Mouse (Mus musculus) adrenal gland, adult 2 months (tissue): ENCODE measurements around the gene Yrdc. TPM values are rescaled to one million over a fixed set of nuclear protein-coding genes. Genes with fewer than 3 reads are reported as not detected.
A peak's percentile ranks its signal among the peaks of the same experiment; 100 is the strongest.

Source experiments
- DNase-seq: peaks from one replicate; pipeline ENCODE4 v3.0.0; 2021
- polyA plus RNA-seq: library from polyadenylated mRNA; depleted of rRNA; stranded (reverse); fragments of >200 nt; gene quantifications from 2 replicates; pipeline ENCODE4 v1.2.3, GENCODE M21; 2012
- total RNA-seq, 2 experiments: library from RNA; stranded (reverse); gene quantifications; 2 replicates each; pipeline ENCODE4 v1.2.3; 2021

The Yrdc gene
- total and polyA plus RNA-seq, 3 experiments: 34.9 to 45.0 (median 39.5) TPM

DNA sequence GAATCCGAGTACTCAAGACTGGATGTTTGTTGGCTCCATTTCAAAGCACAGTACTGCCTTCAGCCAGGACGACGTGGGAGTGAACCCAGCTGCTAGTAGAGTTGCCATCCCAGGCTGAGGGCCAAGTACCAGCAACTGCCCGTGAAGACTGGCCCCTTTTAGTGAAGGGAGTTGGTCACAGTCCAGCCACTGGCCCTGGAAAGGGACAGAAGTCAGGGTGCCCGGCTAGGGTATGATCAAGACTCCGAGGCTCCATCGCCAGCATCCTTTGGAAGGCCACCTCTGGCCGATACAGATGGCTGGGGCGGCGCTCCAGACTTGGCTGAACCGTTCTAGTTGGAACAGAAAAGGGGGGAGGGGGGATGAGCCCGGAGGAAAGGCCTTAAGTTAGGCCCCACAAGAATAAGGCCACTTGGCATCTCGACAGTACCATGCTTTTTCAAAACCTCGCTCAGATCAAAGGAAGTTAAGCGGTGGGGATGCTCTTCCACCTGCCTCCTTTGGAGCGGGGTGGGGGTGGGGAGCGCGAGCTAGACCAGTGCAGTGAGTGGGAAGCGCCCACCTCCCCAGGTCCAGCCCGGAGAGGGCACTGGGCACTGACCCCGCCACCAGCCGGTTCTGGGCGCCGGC lies 733 bp upstream of the Yrdc start:
- peak; percentile 61 for DNase-seq

DNA sequence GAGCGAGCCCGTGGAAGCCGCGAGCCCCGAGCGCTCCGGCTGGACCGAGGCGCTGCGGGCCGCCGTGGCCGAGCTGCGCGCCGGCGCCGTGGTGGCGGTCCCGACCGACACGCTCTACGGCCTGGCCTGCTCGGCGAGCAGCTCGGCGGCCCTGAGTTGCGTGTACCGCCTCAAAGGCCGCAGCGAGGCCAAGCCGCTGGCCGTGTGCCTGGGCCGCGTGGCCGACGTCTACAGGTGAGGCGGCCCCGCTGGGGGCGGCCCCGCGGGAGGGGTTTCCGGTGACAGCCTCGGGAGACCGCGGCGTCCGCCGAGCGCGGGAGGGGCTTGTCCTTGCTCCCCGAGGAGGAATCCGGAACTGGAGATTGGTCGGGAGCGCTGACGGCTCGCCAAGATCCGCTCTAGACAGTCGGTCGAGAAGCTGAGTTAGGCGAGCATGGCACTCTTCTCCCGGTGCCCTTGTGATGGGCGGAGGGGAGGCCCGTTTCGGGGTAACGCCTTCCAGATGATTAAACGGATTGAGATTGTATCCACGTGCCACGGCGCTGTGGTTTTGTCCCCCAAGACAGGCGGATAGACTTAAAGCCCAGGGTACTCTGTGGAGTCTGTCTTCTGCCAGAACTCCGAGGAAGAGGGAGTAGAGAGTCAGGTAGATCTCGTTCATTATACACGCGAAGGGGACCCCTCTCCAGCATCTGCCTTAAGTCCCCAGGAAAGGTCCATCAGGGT lies 617 bp downstream of the Yrdc start, which contains the start of gene 1110065P20Rik:
TSS of gene 1110065P20Rik (minus strand) at position 264 of the 726 bp plus-strand sequence.
- peak; percentile 93 for DNase-seq

DNA sequence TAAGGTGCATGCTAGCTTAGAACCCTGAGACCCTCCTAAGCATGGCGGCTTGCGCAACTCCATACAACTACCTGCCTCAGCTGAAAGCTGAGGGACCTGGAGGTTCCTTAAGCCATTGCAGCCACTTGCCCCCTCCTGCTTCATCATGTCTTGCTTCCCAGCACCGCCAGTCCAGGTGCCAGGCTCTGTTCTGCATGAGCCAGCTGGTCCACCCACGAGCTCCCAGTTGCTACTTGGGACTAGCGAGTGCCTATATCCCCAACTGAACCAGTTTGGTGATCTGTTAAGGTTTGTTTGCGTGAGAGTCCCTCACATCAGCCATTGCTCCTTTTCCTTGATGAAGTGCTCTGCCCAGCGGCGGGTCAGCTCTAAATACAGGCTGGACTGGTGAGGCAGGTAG lies 5.8 kb downstream of the Yrdc start:
- no peak for DNase-seq

DNA sequence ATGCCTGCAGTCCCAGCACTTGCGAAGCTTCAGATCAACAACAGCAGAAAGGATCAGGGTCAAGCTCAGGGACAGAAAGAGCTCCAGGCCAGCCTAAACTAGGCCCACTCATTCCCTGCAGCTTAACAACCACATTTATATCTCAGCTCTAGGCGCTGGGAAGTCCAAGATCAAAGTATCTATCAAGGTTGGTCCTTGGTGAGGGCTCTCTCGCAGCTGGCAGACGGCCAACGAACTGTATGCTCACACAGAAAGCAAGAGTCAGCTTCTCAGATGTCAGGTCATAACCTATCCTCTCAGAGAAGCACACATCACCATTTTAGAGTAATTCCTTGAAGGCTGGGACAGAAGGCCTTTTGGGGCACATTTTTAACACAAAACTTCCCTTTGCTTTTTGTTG lies 7.9 kb downstream of the Yrdc start:
- DNase-seq: peak; percentile 84

DNA sequence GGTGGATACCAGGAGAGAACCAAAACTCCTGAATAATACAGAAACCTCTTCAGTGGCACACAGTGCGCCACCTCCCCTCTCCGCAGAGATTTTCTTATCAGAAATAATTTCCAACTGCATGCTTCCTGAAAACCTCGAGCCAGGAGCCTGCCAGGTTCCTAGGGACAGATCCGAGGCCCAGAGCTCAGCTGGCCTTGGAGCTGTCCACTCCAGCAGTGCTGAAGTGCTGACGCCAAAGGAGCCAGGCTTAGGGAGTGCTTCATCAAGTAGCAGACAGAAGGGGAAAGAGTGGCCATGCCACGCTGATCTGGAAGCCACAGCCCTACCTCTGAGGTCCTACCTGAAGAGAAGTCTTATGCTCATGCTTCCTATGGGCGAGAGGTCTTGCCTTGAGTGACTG lies 10.0 kb downstream of the Yrdc start:
- DNase-seq: peak; percentile 82

DNA sequence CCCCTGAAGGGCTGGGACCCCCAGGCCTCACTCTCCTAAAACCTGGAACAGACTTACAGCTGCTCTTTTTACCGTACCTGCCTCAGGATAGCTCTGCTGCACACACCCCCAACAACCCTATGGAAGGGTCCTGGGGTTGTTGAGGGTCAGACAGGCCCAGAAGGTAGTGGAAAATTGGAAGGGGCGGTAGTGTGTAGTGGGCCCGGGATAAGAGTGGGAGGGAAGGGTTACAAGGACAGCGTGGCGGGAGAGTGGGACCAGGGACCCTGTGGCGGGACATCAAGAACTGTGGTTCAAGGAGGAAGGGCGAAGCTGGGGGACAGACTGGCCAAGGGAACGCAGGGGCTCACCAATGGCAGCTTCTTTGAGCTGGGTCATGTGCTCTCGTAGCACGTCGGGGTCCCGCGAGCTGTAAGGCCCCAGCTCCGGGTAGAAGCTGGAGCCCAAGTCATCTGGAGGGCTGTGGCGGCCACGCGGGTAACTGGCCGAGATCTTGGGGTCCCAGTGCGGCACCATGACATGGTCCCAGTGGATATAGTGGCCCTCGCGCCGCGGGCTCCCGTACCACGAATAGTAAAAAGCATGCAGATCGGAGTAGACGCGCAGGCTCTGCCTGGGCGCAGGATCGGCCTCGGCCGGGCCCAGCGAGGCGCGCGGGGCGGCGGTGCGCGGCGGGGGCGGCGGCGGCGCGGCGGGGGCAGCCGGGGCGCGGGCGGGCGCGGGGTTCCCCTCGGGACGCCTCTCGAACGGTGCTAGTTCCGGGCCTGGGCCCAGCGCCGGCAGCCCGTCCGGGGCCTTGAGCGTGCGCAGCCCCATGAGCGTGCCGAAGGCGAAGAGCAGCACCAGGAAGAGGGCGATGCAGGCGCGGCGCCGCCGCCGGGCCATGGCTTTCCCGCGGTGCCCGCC lies 11.1 kb downstream of the Yrdc start, which contains the start of gene Maneal:
TSS of gene Maneal (minus strand) at position 889 of the 906 bp plus-strand sequence.
- no peak for DNase-seq

DNA sequence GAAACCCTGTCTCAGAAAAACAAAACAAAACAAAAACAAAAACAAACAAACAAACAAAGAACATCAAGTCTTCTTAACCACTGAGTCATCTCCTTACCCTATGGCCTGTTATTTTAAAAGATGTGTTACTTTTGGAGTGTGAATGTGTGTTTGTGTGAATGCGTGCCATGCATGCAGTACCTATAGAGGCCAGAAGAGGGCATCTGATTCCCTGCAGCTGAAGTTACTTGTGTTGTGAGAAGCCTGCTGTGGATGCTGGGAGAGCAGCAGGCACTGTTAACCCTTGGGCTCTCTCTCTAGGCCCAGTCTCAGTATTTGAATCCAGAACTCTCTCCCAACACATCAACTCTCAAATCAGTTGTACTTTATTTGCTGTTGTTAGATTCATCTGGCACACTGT lies 22.2 kb downstream of the Yrdc start:
- DNase-seq: no peak

DNA sequence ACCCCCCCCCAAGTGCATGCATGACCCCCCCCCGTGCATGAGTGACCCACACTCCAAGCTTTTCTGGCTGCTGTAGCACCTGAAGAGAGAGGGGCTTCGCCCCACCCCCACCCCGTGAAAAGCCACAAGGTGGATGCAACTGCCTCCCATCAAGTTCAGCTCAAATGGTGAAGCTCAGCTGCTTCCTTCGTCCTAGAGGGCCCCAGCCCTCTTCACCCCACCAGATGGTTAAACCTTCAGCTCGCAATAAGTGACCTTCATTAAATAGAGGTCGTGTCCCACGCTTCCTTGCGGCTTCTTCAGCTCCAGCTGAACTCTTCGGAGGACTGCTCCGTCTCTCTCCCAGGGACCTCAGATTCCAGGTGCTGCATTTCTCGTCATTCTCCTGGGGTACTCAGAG lies 30.1 kb downstream of the Yrdc start, which contains the start of gene Epha10:
TSS of gene Epha10 (plus strand) at position 301 of the 400 bp plus-strand sequence.
- DNase-seq: no peak

DNA sequence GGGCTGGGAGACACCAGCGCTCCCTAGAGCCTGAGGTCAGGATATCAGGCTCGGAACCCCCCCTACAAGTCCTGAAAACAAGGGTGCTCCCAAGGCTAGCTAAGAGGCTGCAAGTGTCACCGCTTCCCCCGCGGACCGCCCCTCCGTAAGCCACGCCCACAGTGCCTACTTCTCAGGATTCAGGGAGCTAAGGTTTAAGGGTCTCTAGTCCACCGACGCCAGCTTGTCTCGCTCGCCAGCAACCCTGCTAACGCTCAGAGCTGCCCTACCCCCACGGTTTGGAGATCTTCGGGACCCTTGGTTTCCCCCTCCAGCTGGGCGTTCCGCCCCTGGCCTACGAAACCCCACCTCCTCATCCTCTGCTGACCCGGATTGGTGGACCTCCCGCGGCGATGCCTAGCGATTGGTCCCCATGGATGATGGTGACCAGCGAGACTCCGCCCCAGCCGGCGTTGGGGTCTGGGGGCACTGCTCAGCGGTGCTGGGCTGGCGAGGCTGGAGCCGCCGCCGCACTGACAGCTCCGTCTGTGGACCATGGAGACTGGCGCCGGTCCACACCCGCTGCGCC lies 30.9 kb downstream of the Yrdc start:
- peak; percentile 28 for DNase-seq

DNA sequence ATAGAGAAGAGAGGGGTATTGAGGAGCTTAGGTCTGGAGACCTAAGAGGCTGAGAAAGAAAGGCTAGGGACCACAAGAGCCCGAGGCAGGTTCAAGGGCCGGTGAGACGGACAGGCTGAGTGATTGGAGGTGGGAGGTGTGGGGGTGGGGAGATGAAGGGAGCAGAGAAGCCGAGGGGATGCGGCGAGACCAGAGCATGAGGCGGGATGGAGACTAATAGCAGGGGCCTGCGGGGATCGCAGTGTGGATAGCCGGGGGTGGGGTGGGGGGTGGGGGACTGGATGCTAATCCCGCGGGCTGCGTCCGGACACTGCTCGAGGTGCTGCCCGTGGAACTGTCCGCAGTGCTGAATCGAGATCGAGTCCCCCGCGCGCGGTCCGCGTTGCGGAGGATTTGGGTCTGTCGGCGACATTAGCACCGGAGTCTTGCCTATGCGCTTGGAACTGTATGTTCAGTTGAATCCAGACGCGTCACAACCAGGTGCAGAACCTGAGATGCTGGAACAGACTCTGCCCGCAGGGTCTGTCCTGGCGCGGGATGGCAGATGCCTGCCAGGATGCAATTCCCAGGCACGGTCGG lies 31.8 kb downstream of the Yrdc start:
- DNase-seq: peak; percentile 56

DNA sequence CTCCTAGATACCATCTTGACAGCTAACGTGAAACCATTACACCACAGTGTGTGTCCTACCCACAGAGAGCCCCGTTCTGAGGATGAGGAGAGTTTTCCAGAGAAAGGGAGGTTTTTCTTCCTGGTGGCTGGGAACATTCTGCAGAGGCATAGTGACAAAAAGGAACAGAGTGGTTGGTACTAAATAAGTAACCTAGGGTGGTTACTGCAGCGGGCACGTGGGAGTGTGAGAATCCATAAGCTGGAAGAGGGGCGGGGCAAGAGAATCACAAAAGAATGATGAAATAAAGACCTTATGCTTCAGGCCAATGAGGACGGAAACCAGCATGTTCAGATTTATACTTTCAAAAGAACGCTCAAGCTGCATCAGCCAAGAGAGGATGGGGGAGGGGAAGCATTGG lies 38.2 kb downstream of the Yrdc start:
- no peak for DNase-seq

DNA sequence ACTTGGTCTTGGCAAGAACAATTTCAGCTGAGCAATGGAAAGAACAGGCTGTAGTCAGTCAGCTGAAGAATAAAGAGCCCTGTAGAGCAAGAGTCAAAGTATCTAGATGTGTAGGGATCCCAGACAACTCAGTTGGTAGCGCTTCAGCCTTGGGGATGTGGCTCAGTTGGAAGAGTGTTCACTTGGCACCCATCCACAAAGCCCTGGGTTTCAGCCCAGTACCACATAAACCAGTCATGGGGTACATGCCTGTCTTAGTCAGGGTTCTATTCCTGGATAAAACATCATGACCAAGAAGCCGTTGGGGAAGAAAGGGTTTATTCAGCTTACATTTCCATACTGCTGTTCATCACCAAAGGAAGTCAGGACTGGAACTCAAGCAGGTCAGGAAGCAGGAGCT lies 39.5 kb downstream of the Yrdc start:
- no peak for DNase-seq

DNA sequence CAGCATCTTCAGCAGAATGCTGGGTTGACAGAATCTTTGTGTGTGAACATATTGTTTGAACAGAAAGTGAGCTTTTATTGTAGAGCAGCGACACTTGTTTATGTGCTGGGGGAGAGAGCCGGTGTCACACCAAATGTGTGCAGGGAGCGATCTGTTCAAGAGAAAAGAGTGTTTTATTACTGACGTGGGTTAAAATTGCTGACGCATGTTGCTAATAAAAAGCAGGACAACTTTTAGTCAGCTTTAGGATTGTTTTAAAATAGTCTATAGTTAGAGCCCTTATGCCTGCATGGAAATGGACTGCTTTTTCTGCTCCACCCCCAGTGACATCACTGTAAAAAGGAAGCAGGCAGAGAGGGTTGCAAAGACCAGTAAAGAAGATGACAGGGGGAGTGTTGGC lies 40.4 kb downstream of the Yrdc start:
- no peak for DNase-seq

DNA sequence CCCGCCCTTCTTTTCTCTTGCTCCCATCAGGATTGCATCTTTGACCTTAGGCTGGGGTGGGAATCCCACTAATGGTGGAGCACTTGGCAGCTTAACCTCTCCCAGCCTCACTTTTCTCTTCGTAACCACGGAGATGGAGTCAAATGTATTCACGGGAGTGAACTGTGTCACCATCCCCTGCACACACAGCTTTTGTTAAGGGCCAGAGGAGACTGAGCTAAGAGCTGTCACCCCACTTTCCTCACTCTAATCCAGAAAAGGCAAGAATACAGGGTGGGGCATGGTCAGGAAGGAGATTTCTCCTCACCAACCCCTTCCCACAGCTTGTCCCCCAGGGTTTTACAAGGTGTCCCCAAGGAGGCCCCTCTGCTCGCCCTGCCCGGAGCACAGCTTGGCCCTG lies 43.3 kb downstream of the Yrdc start:
- no peak for DNase-seq

DNA sequence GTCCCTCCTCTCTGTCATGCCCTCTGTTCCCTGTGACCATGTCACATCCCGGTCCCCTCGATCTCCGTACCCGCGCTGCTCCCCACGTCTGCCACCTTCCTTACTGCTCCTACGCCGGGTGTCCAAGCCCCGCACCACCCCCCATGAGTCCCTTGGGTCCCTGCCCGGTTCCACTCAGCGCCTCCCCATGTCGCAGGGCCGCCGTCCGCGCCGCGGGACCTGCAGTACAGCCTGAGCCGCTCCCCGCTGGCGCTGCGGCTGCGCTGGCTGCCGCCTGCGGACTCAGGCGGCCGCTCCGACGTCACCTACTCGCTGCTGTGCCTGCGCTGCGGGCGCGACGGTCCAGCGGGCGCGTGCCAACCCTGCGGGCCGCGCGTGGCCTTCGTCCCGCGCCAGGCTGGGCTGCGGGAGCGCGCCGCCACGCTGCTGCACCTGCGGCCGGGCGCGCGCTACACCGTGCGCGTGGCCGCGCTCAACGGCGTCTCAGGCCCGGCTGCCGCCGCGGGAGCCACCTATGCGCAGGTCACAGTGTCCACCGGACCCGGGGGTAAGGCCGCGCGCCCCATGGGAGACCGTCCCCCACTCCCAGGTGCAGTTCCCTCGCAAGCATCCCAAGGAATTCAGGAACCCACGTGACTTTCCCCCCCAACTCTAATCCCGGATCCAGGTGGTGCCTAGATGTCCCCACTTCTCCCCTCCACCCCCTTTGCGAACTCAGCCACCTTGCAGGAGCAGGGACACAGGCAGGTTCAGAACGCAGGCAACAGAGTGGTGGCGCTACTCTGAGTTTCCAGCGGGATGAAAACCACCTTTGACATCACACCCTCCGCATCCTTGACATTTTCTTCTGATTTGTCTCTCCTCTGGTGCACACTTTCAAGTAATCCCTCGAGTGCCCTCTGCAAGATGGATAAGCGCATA lies 44.3 kb downstream of the Yrdc start:
- DNase-seq: peak; percentile 35

DNA sequence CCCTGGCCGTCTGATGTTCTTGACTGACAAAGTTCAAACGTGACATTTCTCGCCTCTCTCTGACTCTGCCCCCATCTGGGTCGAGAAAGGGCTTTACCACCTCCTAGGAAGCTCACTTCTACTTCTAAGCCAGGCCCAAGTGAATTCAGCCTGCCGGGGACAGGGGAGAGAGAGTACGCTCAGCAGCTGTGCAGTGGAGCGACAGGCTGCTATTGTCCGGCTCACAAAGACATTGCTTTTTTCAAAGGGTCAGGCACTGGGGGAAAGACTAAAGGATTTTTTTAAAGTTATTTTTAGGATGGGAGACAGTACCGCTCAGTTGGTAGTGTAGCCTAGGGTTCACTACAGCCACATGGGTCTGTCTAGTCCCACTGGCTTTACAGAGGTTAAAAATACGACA lies 47.9 kb downstream of the Yrdc start:
- no peak for DNase-seq

DNA sequence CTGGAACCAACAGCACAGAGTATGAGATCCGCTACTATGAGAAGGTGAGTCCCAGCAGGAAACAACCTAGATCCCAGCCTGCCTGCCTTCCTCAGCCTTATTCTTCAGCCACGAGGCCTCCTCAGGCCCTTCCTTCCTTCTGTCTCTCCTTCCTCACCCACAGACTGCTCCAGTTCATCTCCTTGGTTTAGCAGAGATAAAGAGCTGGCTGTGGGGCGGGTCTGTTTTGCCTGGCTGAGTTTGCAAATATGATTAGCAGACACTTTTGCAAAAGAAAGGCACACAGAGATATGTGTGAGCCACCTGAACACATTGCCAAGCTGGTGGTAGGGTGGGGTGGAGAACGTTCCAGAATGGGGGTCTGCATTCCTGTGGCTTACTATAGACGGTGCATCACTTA lies 49.4 kb downstream of the Yrdc start:
- no peak for DNase-seq
